Mouse (Mus musculus) layer of hippocampus, postnatal 10 days (tissue): ENCODE data around the gene Hist1h2ag. TPM values are rescaled to one million over a fixed set of nuclear protein-coding genes. Genes with fewer than 3 reads are reported as not detected.

Experiments used
- DNase-seq, 2 experiments: peaks; one replicate each; pipeline ENCODE4 v3.0.0; 2021; ENCODE audit warnings: low spot score in 2 of 2
- total RNA-seq, 2 experiments: library from RNA; stranded (reverse); gene quantifications; 2 replicates each; pipeline ENCODE4 v1.2.3; 2021

The Hist1h2ag gene
- total RNA-seq, 2 experiments from 2014 or later, result 33.8 to 36.8 TPM

- DNase-seq, result no peak
These were observed 5.3 kb downstream of the Hist1h2ag start for GRCm38 (mm10) chr13:22037415-22037814.

GRCm38 (mm10) chr13:22036986-22037385, 5.8 kb downstream of the Hist1h2ag start:
- DNase-seq, result no peak

GRCm38 (mm10) chr13:22036149-22036956, 6.4 kb downstream of the Hist1h2ag start:
- DNase-seq, result no peak

- peak; percentile 80 to 85 for DNase-seq
These were observed 7.2 kb downstream of the Hist1h2ag start, which contains the start of the genes Hist1h2ah and Hist1h2bk for GRCm38 (mm10) chr13:22035267-22036148. Gene Hist1h2ah (minus strand): TSS chr13:22035568. Gene Hist1h2bk (plus strand): TSS chr13:22035870.

GRCm38 (mm10) chr13:22034443-22035266, 8.1 kb downstream of the Hist1h2ag start:
- no peak for DNase-seq

GRCm38 (mm10) chr13:22033741-22034442, 8.9 kb downstream of the Hist1h2ag start:
- no peak for DNase-seq

- DNase-seq, result no peak
These were observed 12.3 kb downstream of the Hist1h2ag start for GRCm38 (mm10) chr13:22030493-22030892.

- DNase-seq, result peak in 1 of 2 experiments; percentile 43
These were observed 12.8 kb downstream of the Hist1h2ag start for GRCm38 (mm10) chr13:22029928-22030327.

- DNase-seq, result peak; percentile 96
These were observed 13.9 kb downstream of the Hist1h2ag start for GRCm38 (mm10) chr13:22028673-22029460.

- peak; percentile 89 to 92 for DNase-seq
These were observed 16.4 kb downstream of the Hist1h2ag start for GRCm38 (mm10) chr13:22026058-22027031.

GRCm38 (mm10) chr13:22022241-22022640, 20.5 kb downstream of the Hist1h2ag start:
- DNase-seq, result peak; percentile 68 to 79

GRCm38 (mm10) chr13:22021581-22021980, 21.2 kb downstream of the Hist1h2ag start:
- DNase-seq, result no peak

- DNase-seq, result peak; percentile 60 to 75
These were observed 21.8 kb downstream of the Hist1h2ag start for GRCm38 (mm10) chr13:22020901-22021339.

GRCm38 (mm10) chr13:22019934-22020835, 22.6 kb downstream of the Hist1h2ag start:
- peak in 1 of 2 experiments; percentile 32 for DNase-seq

- DNase-seq, result peak; percentile 65 to 73
These were observed 27.0 kb downstream of the Hist1h2ag start for GRCm38 (mm10) chr13:22015479-22016450.

- no peak for DNase-seq
These were observed 28.3 kb downstream of the Hist1h2ag start for GRCm38 (mm10) chr13:22014411-22014845.
